47 mouse cellular contexts compared by ENCODE assay signal in the genomic region with DNA sequence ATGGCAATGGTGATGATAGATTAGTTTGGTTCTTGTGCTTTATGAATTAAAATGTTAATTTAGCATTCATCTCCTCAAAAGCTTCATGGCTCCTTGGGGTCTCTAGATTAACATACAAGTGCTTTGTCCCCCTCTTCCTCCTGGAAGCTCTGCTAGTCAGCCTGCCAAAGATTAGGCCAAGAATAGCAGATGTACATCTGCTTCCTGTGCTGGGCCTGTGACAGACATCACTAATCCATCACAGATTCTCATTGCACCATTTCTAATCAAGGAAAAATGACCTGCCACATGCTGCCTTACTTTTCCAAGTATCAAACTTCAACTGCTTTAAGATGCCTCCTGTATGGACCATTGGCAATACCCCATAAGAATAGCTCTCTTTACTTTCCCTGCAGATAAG. TPM values are rescaled to one million over a fixed set of nuclear protein-coding genes. Genes with fewer than 3 reads are reported as not detected.
"Had no signal": no experiment of that assay in that cellular context is flagged by ENCODE, and none has a peak within 500 bp of the region (broad histone marks: within the 10 kb centered on the region; RNA-seq: fewer than 3 reads in every experiment).

No protein-coding gene starts in this region.

- H3K4me1 ChIP-seq: heart, embryonic 12.5 days; heart, embryonic 13.5 days; heart, embryonic 15.5 days; hindbrain, embryonic 15.5 days; intestine, embryonic 15.5 days had no signal

- DNase-seq: heart, postnatal 10 days; heart, postnatal 14 days; heart, postnatal 36 days; heart, postnatal 4 days; kidney, adult 11 months; kidney, adult 18-20 months; kidney, adult 2 months; kidney, adult 8-10 months; kidney, adult 9 months; kidney, postnatal 10 days; kidney, postnatal 14 days; kidney, postnatal 25 days; kidney, postnatal 36 days; kidney, postnatal 4 days; layer of hippocampus, adult 9-11 months; layer of hippocampus, postnatal 36 days had no signal

- H3K9me3 ChIP-seq: heart, embryonic 12.5 days; heart, embryonic 13.5 days; heart, embryonic 15.5 days; hindbrain, embryonic 10.5 days; hindbrain, embryonic 12.5 days; hindbrain, embryonic 13.5 days; hindbrain, embryonic 15.5 days; intestine, embryonic 15.5 days; kidney, embryonic 15.5 days had no signal

- H3K27ac ChIP-seq: heart, embryonic 13.5 days; heart, embryonic 15.5 days; hindbrain, embryonic 10.5 days; hindbrain, embryonic 12.5 days; hindbrain, embryonic 13.5 days; hindbrain, embryonic 14.5 days; hindbrain, embryonic 15.5 days; hindbrain, postnatal 0 days; intestine, embryonic 15.5 days; kidney, embryonic 15.5 days; kidney, postnatal 0 days; layer of hippocampus, adult 2 months; left cerebral cortex, adult 2 months had no signal

- ATAC-seq: hindbrain, embryonic 16.5 days; hindbrain, postnatal 0 days; inflammation-experienced regulatory T-cells, adult 6 months; intestine, embryonic 15.5 days; intestine, embryonic 16.5 days; intestine, postnatal 0 days had no signal

- H3K36me3 ChIP-seq: heart, embryonic 12.5 days; heart, embryonic 13.5 days; heart, embryonic 15.5 days; hindbrain, embryonic 10.5 days; hindbrain, embryonic 12.5 days; hindbrain, embryonic 13.5 days; hindbrain, embryonic 15.5 days; intestine, embryonic 15.5 days; kidney, embryonic 15.5 days had no signal

- H3K9ac ChIP-seq: heart, embryonic 12.5 days; heart, embryonic 13.5 days; heart, embryonic 15.5 days; hindbrain, embryonic 12.5 days; hindbrain, embryonic 13.5 days; hindbrain, embryonic 14.5 days; hindbrain, embryonic 15.5 days; intestine, embryonic 15.5 days; kidney, embryonic 15.5 days had no signal

- H3K4me3 ChIP-seq: heart, embryonic 12.5 days; heart, embryonic 13.5 days; heart, embryonic 15.5 days; hindbrain, embryonic 10.5 days; hindbrain, embryonic 12.5 days; hindbrain, embryonic 13.5 days; hindbrain, embryonic 15.5 days; intestine, embryonic 15.5 days; kidney, embryonic 15.5 days; layer of hippocampus, adult 2 months; left cerebral cortex, adult 2 months had no signal

- H3K27me3 ChIP-seq: intestine, embryonic 15.5 days; kidney, embryonic 15.5 days had no signal

- H3K4me2 ChIP-seq: heart, embryonic 12.5 days; heart, embryonic 13.5 days; heart, embryonic 15.5 days; hindbrain, embryonic 12.5 days; hindbrain, embryonic 13.5 days; hindbrain, embryonic 14.5 days; hindbrain, embryonic 15.5 days; intestine, embryonic 15.5 days; kidney, embryonic 15.5 days had no signal

RNA-seq across cellular contexts. Expression of a gene that starts 12.1 kb away (rescaled TPM):
- total RNA-seq: heart, postnatal 10 days; heart, postnatal 14 days; heart, postnatal 25 days; heart, postnatal 36 days; heart, postnatal 4 days; hematopoietic stem cell, adult 5-6 weeks; layer of hippocampus, adult 18-20 months; layer of hippocampus, adult 2 months; layer of hippocampus, adult 8-10 months; layer of hippocampus, postnatal 10 days; layer of hippocampus, postnatal 25 days; layer of hippocampus, postnatal 36 days; left cerebral cortex, adult 18-20 months; left cerebral cortex, adult 2 months; left cerebral cortex, adult 8-10 months had no signal
- polyA plus RNA-seq: heart, embryonic 12.5 days; heart, embryonic 13.5 days; heart, embryonic 14.5 days; heart, postnatal 0 days; inflammation-experienced regulatory T-cells, adult 6 months; intestine, embryonic 14.5 days; intestine, embryonic 15.5 days; intestine, embryonic 16.5 days; intestine, postnatal 0 days; kidney, adult 2 months; kidney, embryonic 14.5 days; kidney, embryonic 15.5 days; kidney, postnatal 0 days; large intestine, adult 2 months had no signal

RNA-seq across cellular contexts. Expression of a gene that starts 27.5 kb away (rescaled TPM):
- total RNA-seq: heart, postnatal 25 days; hindbrain, postnatal 0 days had no signal
